Mouse (Mus musculus): ENCODE measurements at regions not wholly inside any gene's neighbourhood (a gene's known extent, or its start where the extent isn't known, plus 50 kb on each side); places are given as distances from the start of the nearest gene placed in this dataset.

GRCm38 (mm10) chr3:149993199-149993598 lies 1002.8 kb upstream of the Adgrl2 start:
- CTCF ChIA-PET: no interaction called here
- H3K27me3 ChIP-seq: no peaks in the 10 kb centered on the region
- POLR2A ChIA-PET: no interaction called here
- ATAC-seq (no peak), DNase-seq (ENCODE audit: low read depth, low spot score) (no peak)
- TF ChIP-seq CTCF (IDR thresholded peaks at IDR 0.05): peak; percentile 34
- in situ Hi-C loops (cut with MboI; ENCODE audit: low pct_unique_long_range_greater_than_20kb): no loop called here

GRCm38 (mm10) chr3:149987801-149988200 lies 997.4 kb upstream of the Adgrl2 start:
- ChIA-PET POLR2A (no interaction called here), CTCF (no interaction called here)
- no peak for DNase-seq (ENCODE audit: low read depth, low spot score)
- TF ChIP-seq CTCF (IDR thresholded peaks at IDR 0.05): no peak
- no peaks in the 10 kb centered on the region for H3K27me3 ChIP-seq
- ATAC-seq: no peak
- in situ Hi-C loops (cut with MboI; ENCODE audit: low pct_unique_long_range_greater_than_20kb): no loop called here

- ChIA-PET POLR2A (no interaction called here), CTCF (no interaction called here)
- ATAC-seq (no peak), DNase-seq (ENCODE audit: low read depth, low spot score) (no peak)
- TF ChIP-seq CTCF (IDR thresholded peaks at IDR 0.05): no peak
- in situ Hi-C loops (cut with MboI; ENCODE audit: low pct_unique_long_range_greater_than_20kb): no loop called here
- no peaks in the 10 kb centered on the region for H3K27me3 ChIP-seq
Observed at GRCm38 (mm10) chr3:149956993-149957392, 966.6 kb upstream of the Adgrl2 start.

GRCm38 (mm10) chr3:149936197-149936596 lies 945.8 kb upstream of the Adgrl2 start:
- no peaks in the 10 kb centered on the region for H3K27me3 ChIP-seq
- DNase-seq (ENCODE audit: low read depth, low spot score) (no peak), ATAC-seq (no peak)
- in situ Hi-C loops (cut with MboI; ENCODE audit: low pct_unique_long_range_greater_than_20kb): no loop called here
- TF ChIP-seq CTCF (IDR thresholded peaks at IDR 0.05): no peak
- ChIA-PET CTCF (no interaction called here), POLR2A (no interaction called here)

- ChIA-PET POLR2A (no interaction called here), CTCF (no interaction called here)
- in situ Hi-C loops (cut with MboI; ENCODE audit: low pct_unique_long_range_greater_than_20kb): no loop called here
- DNase-seq (ENCODE audit: low read depth, low spot score): no peak
- no peak for TF ChIP-seq CTCF (IDR thresholded peaks at IDR 0.05)
- ATAC-seq: no peak
- H3K27me3 ChIP-seq: no peaks in the 10 kb centered on the region
Observed at GRCm38 (mm10) chr3:149934832-149935231, 944.5 kb upstream of the Adgrl2 start.

- no peak for ATAC-seq
- CTCF ChIA-PET: interaction anchor here (1.3 kb wide), 1 partner anchor 12 kb away, joined by 3 read pairs; no protein-coding TSS in a partner anchor
Observed at GRCm38 (mm10) chr3:149928456-149929360, 938.4 kb upstream of the Adgrl2 start.

GRCm38 (mm10) chr3:149920206-149920605 lies 929.9 kb upstream of the Adgrl2 start:
- DNase-seq (ENCODE audit: low read depth, low spot score) (no peak), ATAC-seq (no peak)
- in situ Hi-C loops (cut with MboI; ENCODE audit: low pct_unique_long_range_greater_than_20kb): no loop called here
- no peaks in the 10 kb centered on the region for H3K27me3 ChIP-seq
- CTCF ChIA-PET: no interaction called here
- TF ChIP-seq CTCF (IDR thresholded peaks at IDR 0.05): no peak
- POLR2A ChIA-PET: no interaction called here

More at GRCm38 (mm10) chr3:149928456-149929360, 938.4 kb upstream of the Adgrl2 start:
- no peaks in the 10 kb centered on the region for H3K27me3 ChIP-seq
- no peak for TF ChIP-seq CTCF (IDR thresholded peaks at IDR 0.05)
- POLR2A ChIA-PET: no interaction called here
- DNase-seq (ENCODE audit: low read depth, low spot score): no peak
- in situ Hi-C loops (cut with MboI; ENCODE audit: low pct_unique_long_range_greater_than_20kb): no loop called here

GRCm38 (mm10) chr3:149918201-149918600 lies 927.8 kb upstream of the Adgrl2 start:
- no peak for DNase-seq (ENCODE audit: low read depth, low spot score)
- no peak for TF ChIP-seq CTCF (IDR thresholded peaks at IDR 0.05)
- ChIA-PET POLR2A (interaction anchor here (0.6 kb wide), 1 partner anchor 975 kb away, joined by 3 read pairs; no protein-coding TSS in a partner anchor), CTCF (no interaction called here)
- ATAC-seq: no peak
- in situ Hi-C loops (cut with MboI; ENCODE audit: low pct_unique_long_range_greater_than_20kb): no loop called here
- H3K27me3 ChIP-seq: no peaks in the 10 kb centered on the region

GRCm38 (mm10) chr3:149910721-149911120 lies 920.4 kb upstream of the Adgrl2 start:
- no peaks in the 10 kb centered on the region for H3K27me3 ChIP-seq
- TF ChIP-seq CTCF (IDR thresholded peaks at IDR 0.05): no peak
- ChIA-PET CTCF (no interaction called here), POLR2A (no interaction called here)
- in situ Hi-C loops (cut with MboI; ENCODE audit: low pct_unique_long_range_greater_than_20kb): no loop called here
- DNase-seq (ENCODE audit: low read depth, low spot score) (no peak), ATAC-seq (no peak)

GRCm38 (mm10) chr3:149901783-149902182 lies 911.4 kb upstream of the Adgrl2 start:
- no peak for TF ChIP-seq CTCF (IDR thresholded peaks at IDR 0.05)
- ATAC-seq: no peak
- POLR2A ChIA-PET: no interaction called here
- no peak for DNase-seq (ENCODE audit: low read depth, low spot score)
- CTCF ChIA-PET: interaction anchor here (1.2 kb wide), 1 partner anchor 297 kb away, joined by 3 read pairs; no protein-coding TSS in a partner anchor
- in situ Hi-C loops (cut with MboI; ENCODE audit: low pct_unique_long_range_greater_than_20kb): no loop called here
- H3K27me3 ChIP-seq: no peaks in the 10 kb centered on the region

- ChIA-PET POLR2A (interaction anchor here (0.6 kb wide), 1 partner anchor 760 kb away, joined by 7 read pairs; no protein-coding TSS in a partner anchor), CTCF (interaction anchor here (0.8 to 1.4 kb wide), 3 partner anchors 15 to 27 kb away, joined by 3 to 4 read pairs (median 3); no protein-coding TSS in a partner anchor)
- ATAC-seq (no peak), DNase-seq (ENCODE audit: low read depth, low spot score) (no peak)
- no peak for TF ChIP-seq CTCF (IDR thresholded peaks at IDR 0.05)
- in situ Hi-C loops (cut with MboI; ENCODE audit: low pct_unique_long_range_greater_than_20kb): no loop called here
- H3K27me3 ChIP-seq: no peaks in the 10 kb centered on the region
Observed at GRCm38 (mm10) chr3:149876553-149876952, 886.2 kb upstream of the Adgrl2 start.
